Mouse (Mus musculus) ovary, postnatal 14 days (tissue): ENCODE measurements around the gene Trim25.

ENCODE experiments used
- DNase-seq: peaks from one replicate; pipeline ENCODE4 v3.0.0; 2022; ENCODE audit warnings: low spot score

Trim25 gene

DNA sequence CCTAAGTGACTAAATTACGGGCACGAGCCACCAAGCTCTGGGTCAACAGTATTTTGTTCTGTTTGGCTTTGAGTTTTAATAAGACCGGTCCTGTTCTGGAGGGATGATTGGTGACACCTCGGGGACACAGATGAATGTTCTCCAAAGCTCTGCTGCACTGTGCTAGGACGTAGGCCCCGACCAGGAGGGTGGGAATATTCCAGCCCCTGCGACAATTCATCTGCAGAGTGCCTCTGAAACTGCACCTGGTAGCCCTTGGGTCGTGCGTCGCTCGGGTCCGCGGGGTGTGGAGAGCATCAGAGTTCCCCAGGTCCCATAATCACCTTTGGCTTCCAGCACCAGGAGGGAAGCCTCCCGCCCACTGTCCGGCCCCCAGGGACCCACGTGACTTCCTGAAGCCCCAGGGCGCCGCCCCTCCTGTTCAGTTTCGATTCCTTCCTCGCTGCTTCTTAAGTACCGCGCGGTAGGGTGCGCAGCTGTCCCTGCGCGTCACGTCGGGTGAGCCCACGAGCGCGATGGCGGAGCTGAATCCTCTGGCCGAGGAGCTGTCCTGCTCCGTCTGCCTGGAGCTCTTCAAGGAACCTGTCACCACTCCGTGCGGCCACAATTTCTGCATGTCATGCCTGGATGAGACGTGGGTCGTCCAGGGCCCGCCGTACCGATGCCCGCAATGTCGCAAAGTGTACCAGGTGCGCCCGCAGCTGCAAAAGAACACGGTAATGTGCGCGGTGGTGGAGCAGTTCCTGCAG is at the start of gene Trim25:
Gene Trim25 (plus strand): TSS at position 403 of the 749 bp plus-strand sequence.
- DNase-seq: peak; percentile 81

DNA sequence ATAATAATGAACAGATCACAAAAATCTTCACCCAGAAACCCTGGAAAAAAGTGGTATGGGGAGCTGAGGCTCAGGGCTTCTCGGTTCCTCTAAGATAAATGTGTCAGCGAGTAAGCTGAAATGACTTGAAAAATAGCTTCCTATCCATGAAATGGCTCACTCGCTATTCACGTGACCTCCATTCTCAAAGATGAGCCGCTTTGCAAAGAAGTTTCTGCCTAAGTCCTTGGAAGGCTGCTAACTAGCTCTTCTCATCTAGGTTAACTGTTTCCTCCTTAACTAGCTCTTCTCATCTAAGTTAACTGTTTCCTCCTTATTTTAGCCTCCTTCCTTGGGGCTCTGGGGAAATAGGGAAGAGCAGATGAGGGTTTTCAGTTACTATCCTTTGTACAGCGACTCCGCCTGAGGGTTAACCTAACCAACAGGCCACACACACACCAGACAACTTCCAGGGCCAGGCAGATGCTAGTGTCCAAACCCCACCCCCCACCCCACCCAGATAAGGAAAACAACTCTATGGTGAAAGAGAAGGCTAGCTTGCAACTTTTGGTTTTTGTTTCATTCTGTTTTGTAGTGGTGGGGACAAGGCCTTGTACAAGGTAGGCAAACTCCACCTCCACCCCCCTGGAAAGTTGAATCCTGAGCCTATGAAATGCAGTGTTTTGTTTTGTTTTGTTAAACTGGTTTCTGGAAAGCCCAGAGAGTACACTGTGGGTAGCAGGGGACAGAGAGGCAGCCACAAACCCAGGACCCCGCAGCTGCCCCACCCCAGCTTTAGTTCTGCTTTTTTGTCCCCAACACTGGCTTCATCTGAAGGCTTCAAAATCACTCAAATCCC is 49.2 kb upstream of the Trim25 start:
- no peak for DNase-seq

DNA sequence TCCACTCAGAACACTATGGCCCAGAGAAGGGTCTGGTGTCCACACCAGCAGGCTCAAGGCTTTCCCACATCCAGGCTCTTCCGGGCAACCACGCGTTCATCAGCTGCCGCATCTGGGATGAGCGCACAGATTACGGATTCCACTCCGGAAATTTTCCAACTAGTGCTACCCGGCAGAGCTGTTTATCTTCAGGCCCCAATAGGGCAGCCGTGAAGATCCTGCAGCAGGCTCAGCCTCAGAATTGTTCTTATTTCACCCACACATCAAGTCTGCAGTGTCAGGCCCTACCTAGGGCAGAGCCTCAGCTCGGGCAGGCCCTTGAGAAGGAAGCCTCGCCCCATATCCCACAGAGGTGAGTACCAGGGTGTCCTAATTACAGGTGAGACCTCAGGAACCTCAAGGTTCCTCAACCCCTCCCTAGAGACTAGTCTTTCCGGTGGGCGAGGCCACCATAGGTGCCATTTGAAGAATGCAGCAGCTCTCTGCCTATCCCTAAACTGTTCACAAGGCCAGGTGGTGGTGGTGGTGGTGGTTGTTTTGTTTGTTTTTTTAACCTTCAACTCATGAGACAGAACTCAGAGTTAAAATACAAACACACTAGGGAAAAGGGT is 48.4 kb upstream of the Trim25 start:
- no peak for DNase-seq

DNA sequence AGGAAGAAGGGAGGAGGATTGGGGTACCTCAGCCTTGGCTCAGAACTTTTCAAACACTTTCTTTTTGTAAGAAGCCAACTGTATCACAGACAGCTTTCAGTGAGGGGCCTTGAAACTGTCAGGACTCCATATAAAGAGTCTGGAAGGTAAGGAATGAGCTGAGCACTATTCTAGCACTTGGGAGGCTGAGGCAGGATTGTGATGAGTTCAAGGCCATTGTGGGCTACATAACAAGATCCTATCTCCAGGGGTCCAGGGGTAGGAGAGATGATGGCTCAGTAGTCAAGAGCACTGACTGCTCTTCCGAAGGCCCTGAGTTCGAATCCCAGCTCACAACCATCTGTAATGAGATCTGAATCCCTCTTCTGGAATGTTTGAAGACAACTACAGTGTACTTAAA is 47.6 kb upstream of the Trim25 start:
- no peak for DNase-seq

DNA sequence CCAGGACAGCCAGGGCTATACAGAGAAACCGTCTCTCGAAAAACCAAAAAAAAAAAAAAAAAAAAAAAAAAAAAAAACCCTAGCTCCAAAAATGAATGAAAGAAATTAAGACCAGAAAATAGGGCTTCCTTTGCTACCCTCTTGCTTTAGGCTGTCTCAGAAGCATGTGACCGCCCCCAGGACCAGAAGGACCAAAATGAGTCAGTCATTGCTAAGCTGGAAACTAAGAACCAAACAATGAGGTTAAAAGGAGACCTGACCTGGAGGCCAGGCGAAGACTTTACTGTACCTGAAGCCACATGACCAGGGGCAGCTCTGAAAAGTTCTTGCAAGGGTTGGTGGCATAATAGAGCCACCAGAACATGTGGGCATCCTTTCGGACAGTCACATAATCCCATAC is 47.1 kb upstream of the Trim25 start:
- no peak for DNase-seq

DNA sequence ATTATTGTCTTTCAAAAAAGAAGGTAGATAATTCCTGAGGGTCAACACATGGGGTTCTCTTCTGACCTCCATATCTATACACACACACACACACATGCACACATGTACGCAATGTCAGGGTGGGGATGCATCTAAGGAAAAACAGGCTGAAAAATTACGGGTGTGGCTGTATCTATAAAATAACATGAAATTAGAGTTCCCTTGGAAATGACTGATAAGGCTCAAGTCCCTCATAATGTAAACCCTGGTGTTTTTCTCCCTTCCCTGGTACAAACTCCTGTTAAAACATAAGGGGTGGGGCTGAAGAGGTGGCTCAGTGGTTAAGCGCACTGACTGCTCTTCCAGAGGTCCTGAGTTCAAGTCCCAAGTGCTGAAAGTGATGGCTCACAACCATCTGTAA is 45.6 kb upstream of the Trim25 start:
- DNase-seq: no peak

DNA sequence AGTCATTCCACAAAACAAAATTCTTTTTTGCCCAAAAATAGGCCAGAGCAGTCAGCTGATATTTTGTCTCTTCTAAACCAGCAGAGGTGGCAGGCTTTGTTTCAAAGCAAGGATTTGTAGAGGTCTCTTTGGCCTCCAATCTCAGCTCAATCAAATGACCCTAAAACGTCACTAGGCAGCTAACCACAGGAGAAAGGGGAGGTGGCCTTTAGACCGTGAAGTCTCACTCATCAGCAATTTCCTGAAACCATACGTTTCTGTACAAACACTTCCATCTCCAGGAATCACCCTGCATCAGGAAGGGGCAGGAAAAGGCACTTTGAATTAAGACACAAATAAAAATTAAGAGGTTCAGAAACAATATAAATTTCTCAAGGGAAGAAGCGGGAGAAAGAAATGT is 44.4 kb upstream of the Trim25 start:
- no peak for DNase-seq

DNA sequence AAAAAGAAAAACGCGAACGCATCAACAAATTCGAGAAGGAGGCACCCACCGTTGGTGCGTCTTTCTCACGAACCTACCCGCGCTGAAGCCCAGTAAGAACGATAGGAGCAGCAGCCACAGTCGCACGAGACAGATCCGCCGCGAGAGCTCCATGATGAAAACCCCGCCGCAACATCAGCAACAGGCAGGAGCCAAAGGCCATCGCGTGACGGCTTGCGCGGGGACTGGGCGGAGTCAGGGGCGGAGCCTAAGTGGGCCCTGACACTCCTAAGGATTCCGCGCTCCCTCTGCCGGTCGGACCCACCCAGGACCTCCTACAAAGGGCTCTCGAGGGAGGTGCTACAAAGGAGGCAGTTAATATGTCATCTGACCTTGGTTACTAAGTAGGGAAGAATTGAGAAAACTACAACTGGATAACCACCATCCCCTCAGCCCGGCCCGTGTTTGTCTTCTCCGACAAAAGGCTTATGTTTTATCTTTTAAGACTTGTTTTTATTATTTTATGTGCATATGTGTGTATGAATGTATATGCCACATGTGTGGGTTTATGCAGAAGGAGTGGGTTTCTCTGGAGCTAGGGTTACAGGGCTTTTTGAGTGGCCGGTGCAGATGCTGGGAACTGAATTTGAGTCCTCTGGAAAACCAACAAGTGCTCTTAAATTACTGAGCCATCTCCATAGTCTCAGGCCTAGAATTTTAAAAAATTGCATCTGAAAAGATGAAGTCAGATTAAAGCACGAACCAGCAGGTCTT is 43.8 kb upstream of the Trim25 start, which contains the start of gene Scpep1:
Gene Scpep1 (minus strand): TSS at position 249 of the 753 bp plus-strand sequence.
- DNase-seq: peak; percentile 94

DNA sequence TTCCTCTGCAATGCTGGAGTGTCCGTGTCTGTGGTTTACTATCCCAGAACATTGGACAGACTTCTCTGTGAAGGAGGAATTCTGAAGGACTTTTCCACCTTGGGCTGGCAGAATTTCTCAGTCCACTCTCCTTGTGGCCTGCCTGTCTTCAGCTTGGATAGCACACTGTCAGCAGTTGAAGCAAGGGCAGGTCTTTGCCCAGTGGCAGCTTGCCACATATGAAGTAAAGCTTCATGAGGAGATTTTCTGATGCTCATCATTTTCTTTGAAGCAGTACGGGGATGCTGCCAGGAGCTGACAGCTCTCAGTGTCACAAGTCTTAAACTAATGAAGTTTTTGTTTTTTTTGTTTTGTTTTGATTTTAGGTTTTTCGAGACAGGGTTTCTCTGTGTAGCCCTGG is 40.3 kb upstream of the Trim25 start:
- no peak for DNase-seq

DNA sequence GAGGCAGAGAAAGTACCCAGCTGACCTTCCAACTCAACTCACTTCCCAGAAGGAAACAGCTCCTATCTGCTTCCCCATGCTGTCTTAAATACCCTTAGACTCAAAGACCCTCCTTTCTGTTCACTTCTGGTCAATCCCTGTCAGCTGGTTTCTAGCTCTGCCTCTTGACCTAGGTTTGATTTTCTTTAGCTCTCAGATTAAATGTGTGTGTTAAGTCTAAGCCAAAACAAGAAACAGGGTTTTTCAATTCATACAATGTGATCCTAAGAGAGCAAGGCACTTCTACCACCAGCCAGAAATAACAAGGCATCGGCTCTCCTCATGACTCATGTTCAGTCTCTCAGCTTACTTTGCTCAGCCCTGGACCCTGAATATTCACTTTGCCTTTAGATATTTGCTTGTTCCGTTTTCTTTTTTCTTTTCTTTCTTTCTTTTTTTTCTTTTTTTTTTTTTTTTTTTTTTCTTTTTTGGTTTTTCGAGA is 32.3 kb upstream of the Trim25 start, which contains the start of gene Elobl:
Gene Elobl (minus strand): TSS at position 51 of the 481 bp plus-strand sequence.
- DNase-seq: no peak

DNA sequence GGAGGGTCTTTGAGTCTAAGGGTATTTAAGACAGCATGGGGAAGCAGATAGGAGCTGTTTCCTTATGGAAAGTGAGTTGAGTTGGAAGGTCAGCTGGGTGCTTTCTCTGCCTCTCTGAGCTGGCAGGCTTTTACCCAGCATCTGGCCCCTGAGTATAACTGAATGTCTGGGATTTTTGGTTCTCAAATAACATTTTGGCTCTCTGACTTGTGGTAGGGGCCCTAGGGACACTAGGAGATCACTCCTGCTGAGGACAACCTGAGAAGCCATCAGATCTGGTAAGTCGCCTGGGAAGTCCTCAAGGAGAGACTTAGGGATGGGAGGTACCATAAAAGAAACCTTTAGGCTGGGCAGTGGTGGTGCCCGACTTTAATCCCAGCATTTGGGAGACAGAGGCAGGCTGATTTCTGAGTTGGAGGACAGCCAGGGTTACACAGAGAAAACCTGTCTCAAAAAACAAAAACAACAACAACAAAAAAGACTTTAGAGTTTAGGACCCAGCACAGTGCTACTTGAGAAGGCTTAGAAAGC is 28.9 kb upstream of the Trim25 start, which contains the start of gene Coil:
Gene Coil (plus strand): TSS at position 51 of the 531 bp plus-strand sequence.
- DNase-seq: no peak

DNA sequence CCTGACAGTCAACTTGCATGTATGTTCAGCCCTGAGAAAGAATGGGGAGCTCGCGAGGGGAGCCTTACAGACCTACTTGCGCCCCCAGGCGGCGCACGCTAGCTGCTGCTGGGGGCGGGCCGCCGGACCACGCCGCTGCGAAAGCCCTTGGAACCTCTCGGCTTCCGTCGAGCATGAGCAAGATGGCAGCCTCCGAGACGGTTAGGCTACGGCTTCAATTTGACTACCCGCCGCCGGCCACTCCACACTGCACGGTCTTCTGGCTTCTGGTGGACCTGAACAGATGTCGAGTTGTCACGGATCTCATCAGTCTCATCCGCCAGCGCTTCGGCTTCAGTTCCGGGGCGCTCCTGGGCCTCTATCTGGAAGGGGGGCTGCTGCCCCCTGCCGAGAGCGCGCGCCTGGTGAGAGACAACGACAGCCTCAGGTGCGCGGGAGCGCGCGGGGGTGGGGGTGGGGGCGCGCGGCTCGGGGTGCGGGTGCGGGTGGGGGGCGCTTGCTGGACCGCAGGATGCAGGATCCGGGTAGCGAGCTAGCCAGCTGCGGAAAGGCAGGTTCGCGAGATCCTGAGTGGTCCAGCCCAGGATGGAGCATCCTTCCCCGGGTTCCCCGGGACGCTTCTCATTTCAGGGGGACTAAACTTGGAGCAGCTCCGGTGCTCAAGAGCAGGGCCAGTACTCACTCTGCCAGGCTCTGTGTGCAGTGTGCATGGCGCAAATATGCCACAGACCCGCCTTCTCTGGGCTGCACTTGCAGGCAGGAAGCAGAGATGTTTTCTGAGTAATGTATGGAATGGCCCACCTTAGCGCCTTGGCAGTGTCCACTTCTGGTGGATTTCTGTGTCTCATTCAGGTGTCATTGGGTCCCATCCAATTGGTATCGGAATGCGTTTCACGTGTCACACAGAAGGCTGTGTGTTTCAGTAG is 25.1 kb upstream of the Trim25 start:
- peak; percentile 86 for DNase-seq

DNA sequence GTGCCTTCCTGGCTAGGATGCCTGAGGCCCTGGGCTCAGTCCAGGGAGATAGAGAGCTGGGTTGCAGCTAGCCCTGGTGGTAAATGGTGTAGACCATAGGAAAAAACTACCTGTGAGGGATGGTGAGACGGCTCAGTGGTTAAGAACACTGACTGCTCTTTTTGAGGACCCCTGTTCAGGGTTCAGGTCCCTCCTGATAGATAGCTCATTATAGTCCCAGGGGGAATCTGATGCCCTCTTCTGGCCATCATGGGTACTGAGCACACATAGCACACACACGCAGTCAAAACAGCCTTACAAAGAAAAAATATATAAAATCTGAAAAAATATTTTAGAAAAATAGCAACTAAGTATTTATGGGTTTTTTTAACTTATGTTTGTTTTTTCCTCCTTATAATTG is 22.9 kb upstream of the Trim25 start:
- no peak for DNase-seq

DNA sequence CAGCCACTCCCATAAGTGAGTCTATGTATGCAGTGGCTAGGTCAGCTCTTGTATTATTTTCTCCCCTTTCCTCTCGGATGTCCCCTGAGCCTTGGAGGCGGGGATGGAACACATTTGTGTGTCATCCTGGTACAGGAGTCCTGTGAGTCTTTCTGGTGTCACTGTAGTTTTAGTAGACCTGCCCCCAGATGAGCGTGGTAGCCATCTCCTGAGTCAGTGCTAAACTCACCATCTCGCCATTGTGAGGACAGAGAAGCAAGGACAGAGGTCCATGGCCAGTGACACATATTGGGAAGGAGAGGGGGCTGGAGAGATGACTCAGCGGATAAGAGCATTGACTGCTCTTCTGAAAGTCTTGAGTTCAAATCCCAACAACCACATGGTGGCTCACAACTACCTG is 22.0 kb upstream of the Trim25 start:
- no peak for DNase-seq

DNA sequence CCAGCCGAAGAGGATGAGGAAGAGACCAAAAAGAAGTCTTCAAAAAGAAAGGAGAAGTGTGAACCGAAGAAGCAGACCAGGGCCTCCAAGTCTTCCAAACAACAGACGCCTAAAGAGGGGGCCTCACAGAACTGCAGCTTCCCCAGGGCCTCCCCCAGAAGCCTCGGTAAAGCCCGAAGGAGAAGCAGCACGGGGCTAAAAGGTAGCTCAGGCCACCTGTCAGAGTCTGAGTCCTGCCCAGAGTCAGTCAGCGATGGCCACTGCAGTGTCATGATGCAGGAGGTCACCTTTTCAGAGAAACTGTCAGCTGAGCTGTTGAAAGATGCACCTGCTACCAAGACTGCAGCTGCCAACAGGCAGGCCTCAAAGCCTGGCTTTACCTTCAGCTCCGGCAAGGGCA is 17.8 kb upstream of the Trim25 start:
- DNase-seq: no peak

DNA sequence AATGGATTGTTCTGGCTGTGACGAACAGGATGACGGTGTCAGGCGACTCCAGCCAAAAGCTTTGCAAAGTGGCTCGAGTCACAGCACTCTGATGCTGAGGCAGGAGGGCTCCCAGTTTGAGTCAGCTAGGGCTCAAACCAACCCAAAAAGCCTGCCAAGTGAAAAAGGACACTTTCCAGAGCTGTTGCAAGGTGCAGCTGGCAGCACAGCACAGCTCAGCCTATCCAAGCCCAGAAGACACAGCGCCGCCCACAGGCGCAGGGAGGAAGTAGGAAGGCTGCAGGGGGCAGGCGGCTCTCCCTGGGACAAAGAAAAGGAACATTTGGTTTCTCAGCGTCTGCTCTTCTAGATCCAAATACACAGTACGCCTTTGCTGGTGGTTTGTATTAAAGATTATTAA is 12.6 kb upstream of the Trim25 start:
- no peak for DNase-seq

DNA sequence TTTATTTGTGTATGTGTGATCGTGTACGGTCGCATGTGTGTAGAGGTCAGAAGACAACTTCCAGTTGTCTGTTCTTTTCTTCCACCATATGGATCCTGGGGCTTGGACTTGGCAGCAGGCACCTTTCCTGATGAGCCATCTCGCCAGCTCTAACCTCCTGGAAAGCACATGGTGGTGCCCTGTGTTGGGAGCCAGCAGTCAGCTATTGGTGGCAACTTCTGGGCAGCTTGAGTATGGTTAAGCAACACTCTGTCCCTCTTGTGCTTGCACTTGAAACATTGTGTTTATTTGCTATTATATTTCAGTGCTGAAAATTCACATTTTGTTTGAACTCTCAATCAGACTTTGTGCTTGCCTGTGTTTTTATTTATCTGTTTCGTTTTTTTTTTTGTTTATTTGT is 10.2 kb upstream of the Trim25 start:
- no peak for DNase-seq

DNA sequence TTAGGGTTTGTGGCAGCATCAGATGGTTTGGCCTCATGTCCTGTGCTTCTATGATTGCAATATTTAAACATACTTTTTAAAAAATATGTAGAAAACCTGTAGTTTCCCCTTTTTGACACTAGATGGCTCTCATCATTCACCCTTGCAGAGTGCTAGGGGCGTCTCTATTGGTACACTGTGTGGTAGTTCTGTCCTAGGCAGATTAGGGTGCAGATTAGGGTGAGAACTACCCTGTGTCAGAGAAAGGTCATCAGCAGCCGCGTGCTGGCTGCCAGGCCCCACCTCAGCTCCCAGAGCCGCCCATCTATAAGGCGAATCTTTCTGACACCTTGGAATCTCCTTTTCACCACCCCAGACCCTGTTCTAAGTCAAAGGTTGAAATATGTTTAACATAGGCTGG is 9.6 kb upstream of the Trim25 start:
- DNase-seq: no peak

DNA sequence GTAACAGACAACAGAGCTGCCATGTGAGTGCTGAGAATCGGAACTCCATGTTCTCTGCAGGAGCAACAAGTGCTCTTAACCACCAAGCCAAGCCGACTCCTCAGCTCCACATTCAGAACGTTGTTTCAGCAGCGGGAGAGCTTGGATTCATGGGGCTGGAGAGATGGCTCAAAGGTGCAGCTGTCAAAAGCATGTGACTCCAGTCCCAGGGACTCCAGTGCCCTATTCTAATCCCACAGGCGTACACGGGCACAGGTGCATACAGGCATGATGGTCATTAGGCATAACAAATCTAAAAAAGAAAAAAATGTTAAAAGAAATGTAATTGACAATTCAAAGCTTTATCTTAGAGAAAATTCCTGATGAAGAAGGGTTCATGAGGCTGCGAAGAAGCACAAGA is 6.0 kb upstream of the Trim25 start:
- DNase-seq: no peak

DNA sequence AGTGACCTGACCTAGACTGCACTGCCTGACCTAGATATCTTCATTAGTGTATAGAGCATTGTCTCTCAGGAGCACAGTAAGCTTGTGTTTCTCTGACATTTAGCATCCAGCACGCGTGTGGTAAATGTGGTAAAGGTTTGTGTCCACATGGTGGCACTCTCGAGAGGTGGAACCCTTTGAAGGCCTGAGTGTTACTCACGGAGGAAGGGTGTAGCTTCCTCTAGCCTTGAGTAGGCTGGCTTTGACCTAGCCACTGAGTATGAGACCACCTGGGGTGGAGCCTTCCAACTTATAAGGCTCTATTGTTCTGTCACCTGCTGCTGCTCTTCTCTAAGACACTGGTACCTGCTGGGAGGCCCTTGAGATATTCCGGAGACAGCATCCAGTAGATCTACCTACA is 5.6 kb upstream of the Trim25 start:
- no peak for DNase-seq

DNA sequence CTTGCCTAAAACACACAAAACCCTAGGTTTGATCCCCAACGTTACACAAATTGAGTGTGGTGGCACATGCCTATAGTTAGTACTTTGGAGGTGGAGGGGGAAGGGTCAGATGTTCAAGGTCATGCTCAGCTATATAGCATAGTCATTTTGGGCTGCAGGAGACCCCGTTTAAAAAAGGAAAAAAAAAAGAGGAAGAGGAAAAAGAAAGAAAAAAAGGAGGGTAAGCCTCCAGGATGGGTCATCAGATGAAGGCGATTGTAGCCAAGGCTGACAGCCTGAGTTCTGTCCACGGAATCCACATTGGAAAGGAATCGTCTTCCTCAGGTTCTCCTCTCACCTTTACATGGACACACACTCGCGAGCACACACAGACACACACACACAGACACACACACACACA is 4.7 kb upstream of the Trim25 start:
- DNase-seq: no peak
